Mouse (Mus musculus): ENCODE data around the gene Car10.

Gene Car10

DNA sequence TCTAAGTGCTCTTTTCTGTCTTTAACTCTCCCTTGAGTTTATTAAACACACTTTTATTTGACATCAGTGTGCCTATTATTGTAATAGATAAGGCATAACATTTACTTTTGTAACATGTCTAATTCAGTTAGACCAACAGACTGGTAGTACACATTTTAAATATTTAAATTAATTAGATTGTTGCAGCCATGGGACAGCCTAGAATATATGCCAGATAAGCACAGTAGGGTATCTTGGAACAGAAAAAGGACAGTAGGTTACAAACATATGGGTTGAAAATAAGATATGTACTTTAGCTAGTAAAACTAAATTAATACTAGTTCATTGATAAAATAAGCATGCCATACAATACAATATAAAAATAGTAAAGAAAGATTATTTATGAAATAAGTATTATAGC, 74.6 kb downstream of the Car10 start:
- DNase-seq (ENCODE audit: low read depth, low spot score), result no peak

- DNase-seq (ENCODE audit: low read depth, low spot score), result no peak
Observed at GRCm38 (mm10) chr11:93173533-93174308, 75.9 kb downstream of the Car10 start.

DNA sequence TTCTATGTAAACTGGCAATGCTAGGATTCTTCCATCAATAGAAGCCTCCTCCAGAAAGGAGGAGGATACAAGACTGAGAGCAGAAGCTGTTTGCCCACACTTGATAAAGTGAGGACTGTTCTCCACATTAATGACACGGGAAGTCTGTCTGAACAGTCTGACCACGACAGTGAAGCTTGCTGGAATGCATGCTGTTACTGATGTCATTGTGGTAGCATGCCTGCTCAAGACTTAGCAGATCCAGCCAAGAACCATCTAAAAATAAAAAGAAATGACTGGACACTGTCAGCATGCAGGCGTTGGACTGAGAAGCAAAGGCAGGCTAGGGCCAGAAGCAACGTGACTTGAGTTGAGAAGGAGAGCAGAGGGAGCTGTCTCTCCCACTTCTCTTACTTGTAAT, 87.6 kb downstream of the Car10 start:
- no peak for DNase-seq (ENCODE audit: low read depth, low spot score)

DNA sequence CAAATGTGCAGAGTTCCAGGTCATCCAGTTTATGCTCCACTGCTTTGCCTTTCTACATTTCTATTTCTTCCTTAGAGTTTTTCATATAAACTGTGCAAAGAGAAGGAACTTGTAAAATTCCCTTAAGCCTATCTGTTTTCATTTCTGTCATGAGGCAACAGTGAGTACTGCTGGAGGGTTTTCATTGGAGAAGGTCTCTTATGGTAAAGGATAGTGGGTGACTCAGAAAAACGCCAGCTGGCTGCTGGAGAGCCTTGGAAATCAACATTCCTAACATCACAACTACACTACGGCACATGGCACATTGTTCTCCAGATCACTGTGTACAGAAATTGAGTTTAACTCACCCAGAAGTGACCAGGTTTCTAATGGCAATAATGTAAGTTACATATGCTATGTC, 88.3 kb downstream of the Car10 start:
- no peak for DNase-seq (ENCODE audit: low read depth, low spot score)

DNA sequence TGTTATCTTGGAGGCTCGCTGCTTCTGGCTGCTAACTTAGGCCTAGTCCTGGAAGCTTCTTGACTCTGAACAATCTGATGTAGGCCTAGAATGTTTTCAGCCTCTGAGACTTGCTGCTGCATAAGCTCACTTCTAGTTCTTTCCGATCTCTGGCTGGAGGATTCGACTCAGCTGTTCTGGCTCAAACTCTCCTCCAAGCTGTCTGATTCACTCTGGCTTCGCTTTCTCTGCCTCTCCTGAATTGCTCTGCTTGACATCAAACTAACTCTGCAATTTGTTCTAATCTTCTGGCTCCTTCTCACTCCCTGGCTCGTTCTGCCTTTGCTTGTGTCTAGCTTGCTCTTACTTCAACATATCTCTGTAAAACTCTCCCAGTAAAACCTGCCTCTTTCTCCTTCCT, 90.8 kb downstream of the Car10 start:
- no peak for DNase-seq (ENCODE audit: low read depth, low spot score)

- no peak for DNase-seq (ENCODE audit: low read depth, low spot score)
Observed at GRCm38 (mm10) chr11:93200046-93200445, 102.2 kb downstream of the Car10 start.

GRCm38 (mm10) chr11:93217457-93217856, 119.6 kb downstream of the Car10 start:
- no peak for DNase-seq (ENCODE audit: low read depth, low spot score)

DNA sequence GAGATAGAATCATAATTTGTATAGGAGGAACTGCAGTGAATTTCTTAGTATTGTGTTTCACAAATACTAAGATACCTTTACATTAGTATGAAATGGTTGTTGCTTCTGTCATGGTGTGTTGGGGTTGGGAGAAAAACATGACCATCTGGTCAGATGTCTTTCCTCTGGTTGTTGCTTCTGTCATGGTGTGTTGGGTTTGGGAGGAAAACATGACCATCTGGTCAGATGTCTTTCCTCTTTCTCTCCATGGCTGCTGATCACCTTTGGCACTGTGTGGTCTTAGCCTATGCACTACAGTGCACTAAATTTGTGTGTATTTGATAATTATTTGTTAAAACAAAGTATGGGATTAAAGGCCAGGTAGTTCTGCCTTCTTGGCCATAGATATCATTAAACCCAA, 132.2 kb downstream of the Car10 start:
- DNase-seq (ENCODE audit: low read depth, low spot score), result no peak

GRCm38 (mm10) chr11:93249771-93250265, 152.0 kb downstream of the Car10 start:
- DNase-seq (ENCODE audit: low read depth, low spot score), result no peak

DNA sequence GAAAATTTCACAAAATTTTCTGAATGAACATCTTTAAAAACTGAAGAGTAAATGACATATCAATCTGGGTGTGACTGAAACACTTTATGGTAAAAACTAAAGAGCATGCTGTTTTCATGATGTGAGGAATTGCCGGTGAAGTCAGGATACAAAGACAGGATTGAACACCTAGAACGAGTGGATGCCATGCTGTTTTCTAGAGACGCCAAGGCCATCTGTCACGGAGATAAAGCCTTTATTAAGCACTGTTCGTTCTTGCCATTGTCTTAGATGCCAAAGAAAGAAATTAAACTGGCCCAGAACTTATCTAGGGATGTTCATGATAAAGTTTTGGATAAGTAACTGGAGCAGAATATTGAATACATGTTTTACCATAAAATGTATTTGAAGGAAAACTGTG, 153.9 kb downstream of the Car10 start:
- no peak for DNase-seq (ENCODE audit: low read depth, low spot score)

- no peak for DNase-seq (ENCODE audit: low read depth, low spot score)
Observed at GRCm38 (mm10) chr11:93263979-93264378, 166.2 kb downstream of the Car10 start.

DNA sequence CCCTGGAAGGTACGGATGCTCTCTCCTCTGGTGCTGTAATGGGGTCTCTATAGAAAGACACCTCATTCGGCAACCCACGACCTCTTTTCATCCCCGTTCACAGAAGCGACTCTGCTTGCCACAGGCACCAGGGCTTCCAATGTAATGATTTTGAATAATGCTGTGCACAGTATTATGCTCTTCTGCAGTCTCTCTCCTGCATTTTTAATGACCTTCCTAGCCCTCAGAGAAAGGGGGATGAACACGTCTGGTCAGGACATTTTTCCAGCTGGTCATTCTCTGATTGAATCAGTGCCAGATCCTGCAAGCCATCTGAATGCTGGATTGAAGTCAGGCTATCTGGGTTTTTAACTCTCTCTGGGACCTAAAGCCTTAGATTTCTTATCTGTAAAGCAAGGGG, 174.2 kb downstream of the Car10 start:
- no peak for DNase-seq (ENCODE audit: low read depth, low spot score)

DNA sequence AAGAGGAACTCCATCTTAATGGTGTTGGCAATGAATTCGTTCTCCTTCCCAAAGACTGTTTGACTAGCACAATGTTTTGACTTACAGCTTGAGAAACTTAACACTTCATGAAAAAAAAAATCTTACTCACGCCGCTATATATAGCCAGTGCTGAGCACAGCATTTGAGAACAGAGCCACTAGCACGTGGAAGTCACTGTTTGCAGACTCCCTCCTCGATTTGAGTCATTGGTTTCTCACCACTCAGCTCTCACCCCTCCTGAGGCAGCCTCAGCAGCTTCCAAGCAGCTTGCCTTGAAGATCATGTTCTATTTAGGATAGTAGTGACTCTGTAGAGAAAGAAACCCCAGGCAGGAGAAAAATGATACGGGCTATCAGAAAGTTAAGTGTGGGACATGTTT, 176.1 kb downstream of the Car10 start:
- peak; percentile 43 for DNase-seq (ENCODE audit: low read depth, low spot score)

GRCm38 (mm10) chr11:93293661-93294060, 195.8 kb downstream of the Car10 start:
- DNase-seq (ENCODE audit: low read depth, low spot score), result no peak

DNA sequence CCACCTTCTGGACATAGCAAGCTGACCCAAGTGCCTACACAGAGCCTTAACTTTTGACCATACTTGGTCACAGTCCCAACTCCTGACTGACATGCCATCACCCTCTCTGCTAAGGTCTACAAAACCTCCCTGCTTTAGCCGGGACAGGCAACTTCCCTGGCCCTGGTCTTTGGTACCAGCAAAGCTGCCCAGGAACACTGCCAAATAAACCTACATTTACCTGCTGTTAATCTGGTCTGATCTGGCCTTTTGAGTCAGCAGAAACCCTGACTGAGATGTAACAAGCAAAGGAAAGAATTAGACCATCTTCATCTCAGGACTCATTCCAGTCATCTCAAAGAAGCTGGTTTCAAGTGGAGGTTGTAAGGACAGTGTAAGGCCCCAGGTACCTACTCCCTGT, 212.2 kb downstream of the Car10 start:
- no peak for DNase-seq (ENCODE audit: low read depth, low spot score)

GRCm38 (mm10) chr11:93337756-93338155, 239.9 kb downstream of the Car10 start:
- no peak for DNase-seq (ENCODE audit: low read depth, low spot score)

GRCm38 (mm10) chr11:93343961-93344360, 246.1 kb downstream of the Car10 start:
- DNase-seq (ENCODE audit: low read depth, low spot score), result no peak

- no peak for DNase-seq (ENCODE audit: low read depth, low spot score)
Observed at GRCm38 (mm10) chr11:93344869-93345268, 247.0 kb downstream of the Car10 start.

GRCm38 (mm10) chr11:93361576-93361975, 263.7 kb downstream of the Car10 start:
- no peak for DNase-seq (ENCODE audit: low read depth, low spot score)

DNA sequence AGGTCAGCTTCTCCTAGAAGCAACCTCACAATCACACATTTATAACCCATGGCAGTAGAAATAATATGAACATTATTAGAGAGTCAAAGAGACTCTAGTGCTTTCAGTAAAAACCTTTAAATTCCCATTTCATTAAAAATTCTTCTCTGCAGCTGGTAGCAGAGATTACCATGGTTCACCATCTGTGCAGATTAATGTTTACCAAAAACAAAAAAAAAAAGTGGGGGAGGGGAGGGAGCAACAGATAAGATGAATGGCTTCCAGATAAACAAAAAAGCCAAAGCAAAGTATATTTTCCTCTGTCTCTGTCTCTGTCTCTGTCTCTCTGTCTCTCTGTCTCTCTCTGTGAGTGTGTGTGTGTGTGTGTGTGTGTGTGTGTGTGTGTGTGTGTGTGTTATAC, 266.3 kb downstream of the Car10 start:
- DNase-seq (ENCODE audit: low read depth, low spot score), result no peak

DNA sequence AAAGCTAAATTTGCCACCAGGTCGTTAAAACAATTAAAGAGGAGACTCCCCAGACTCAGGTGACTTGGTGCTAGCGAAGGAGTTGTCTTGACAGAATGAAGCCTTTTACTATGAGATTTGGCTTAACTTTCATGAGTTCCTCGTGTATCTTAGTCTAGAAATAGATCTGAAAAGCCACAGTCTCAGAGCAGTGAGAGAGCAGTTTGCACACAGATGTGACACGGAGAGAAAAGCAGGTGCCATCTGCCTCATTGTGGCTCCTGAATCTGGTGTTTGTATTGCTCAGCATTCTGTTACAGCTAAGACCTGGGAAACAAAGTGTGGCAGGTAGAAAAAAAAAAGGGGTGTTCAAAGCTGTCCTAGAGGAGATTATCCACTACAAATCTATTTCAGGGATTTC, 269.4 kb downstream of the Car10 start:
- no peak for DNase-seq (ENCODE audit: low read depth, low spot score)

DNA sequence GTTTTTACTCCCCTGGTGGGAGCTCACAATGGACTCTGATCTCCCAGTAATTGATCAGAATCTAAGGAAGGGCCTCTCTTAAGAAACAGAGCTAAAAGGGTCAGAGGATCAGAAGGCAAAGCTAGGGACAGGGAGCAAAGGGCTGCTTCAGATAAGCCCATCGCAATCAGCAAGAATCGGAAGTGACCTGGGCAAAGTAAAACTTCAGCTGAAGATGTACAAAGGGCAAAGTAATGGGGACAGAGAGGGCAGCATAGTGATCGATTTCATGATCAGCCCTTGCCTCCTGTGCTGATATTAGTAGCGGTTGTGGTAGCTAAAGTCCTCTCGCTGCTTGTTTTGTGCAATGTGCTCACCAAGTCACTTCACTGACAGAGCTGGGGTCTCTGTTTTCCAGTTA, 269.9 kb downstream of the Car10 start:
- DNase-seq (ENCODE audit: low read depth, low spot score), result no peak

DNA sequence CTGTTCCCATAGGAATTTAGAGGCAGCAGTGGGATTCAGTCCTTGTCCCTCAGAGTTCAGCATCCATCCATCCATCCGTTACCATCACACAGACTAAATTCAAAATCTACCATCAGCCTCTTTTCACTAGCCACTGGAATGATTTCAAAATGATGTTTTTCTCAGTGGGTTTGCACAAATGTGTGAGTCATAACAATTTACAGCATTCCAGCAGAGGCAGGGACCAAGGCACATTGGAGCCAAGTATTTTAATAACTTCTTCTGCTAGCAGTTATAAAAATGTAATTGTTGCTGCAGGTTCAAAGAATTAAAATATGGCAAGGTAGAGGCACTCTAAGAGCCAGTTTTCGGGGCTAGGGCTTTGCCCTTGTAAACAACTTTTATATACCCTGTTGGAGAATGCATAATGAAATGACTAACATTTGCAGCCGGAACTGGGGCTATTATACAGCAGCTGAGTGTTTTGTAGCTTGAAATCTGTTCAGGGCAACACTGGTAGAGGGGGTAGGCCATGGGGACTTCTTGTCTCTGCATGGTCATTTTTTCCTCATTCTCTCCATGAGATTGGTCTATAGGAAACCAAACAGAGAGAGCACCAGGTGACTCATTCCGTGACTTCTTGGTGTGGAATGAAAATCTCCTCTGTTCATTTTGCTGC, 276.0 kb downstream of the Car10 start:
- no peak for DNase-seq (ENCODE audit: low read depth, low spot score)
